Mouse (Mus musculus) testis, adult 2 months (tissue): Measurements from ENCODE around the gene Nav1.

Source experiments
- CTCF ChIP-seq: fragments of 200-500 bp; IDR thresholded peaks from 2 replicates; pipeline ENCODE4 v1.5.1; 2012; ENCODE audit warnings: low read depth, mild to moderate bottlenecking, inconsistent platforms, low read length, moderate library complexity; ENCODE audit not compliant: control insufficient read depth, insufficient read depth, insufficient replicate concordance
- POLR2A ChIP-seq: fragments of 200-500 bp; IDR thresholded peaks from 2 replicates; pipeline ENCODE4 v1.6.1; 2012; ENCODE audit warnings: low read depth, mild to moderate bottlenecking, inconsistent platforms, low read length, moderate library complexity; ENCODE audit not compliant: control insufficient read depth

- TF ChIP-seq POLR2A (no peak), CTCF (no peak)
These were observed 10.2 kb upstream of the Nav1 start for GRCm38 (mm10) chr1:135617344-135617743.
